Mouse (Mus musculus) embryonic fibroblast, embryonic 13.5 days (primary cell): Measurements from ENCODE around the gene Odf2l.

Source experiments
- CTCF ChIP-seq: IDR thresholded peaks from 2 replicates; pipeline ENCODE4 v1.5.1; 2011; ENCODE audit warnings: mild to moderate bottlenecking, control low read depth, low read length, moderate library complexity, borderline replicate concordance; ENCODE audit not compliant: insufficient read depth
- POLR2A ChIP-seq: IDR thresholded peaks from 2 replicates; pipeline ENCODE4 v1.6.1; 2011; ENCODE audit warnings: low read depth, mild to moderate bottlenecking, control low read depth, low read length, moderate library complexity

- TF ChIP-seq CTCF = no peak
- no peak for TF ChIP-seq POLR2A
These were observed 15.1 kb upstream of the Odf2l start for GRCm38 (mm10) chr3:145103321-145103720.
